Mouse (Mus musculus): ENCODE measurements around the gene Chrna10.
A peak's percentile ranks its signal among the peaks of the same experiment; 100 is the strongest.

Gene Chrna10

GRCm38 (mm10) chr7:102116579-102117331 is at the start of gene Chrna10:
TSS of gene Chrna10 (minus strand) at chr7:102116828.
- DNase-seq (ENCODE audit: low spot score): no peak

DNA sequence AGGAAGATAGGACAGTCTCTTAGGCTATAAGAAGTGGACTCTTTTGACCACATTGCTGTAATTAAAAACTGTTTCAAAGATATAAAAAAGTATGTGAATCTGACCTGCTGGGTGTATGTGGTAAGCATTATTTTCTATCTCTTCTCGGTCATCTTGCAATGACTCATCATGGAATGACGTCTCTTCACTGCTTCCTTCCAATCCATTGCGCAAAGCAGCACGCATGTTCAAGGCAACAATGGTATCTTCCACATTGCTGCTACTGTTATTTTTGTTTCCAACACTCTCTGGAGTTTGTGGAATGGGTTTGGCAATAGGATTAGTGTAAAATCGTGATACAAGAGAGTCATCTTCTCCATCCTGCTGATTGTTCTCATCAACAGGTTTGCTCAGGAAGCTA is 37.1 kb upstream of the Chrna10 start:
- no peak for DNase-seq (ENCODE audit: low spot score)

DNA sequence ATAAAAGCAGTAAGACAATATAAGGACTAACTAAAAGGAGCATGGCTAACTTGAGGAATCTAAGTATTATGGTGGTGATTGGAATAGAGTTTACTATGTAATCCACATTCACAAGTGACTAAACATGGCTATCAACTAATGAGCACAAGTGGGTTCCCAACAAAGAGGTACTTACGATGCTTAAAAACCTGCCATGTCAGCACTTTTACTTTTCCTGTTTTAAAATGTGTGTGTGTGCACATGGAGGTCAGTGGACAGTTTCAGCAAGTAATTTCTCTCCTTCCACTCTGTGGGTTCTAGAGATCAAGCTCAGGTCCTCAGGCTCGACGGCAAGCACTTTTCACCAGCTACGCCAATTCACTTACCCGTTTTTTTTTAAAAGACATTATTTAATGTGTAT is 21.3 kb upstream of the Chrna10 start:
- DNase-seq (ENCODE audit: low spot score): no peak

GRCm38 (mm10) chr7:102137464-102137863 is 20.8 kb upstream of the Chrna10 start:
- DNase-seq (ENCODE audit: low spot score): peak; percentile 7

GRCm38 (mm10) chr7:102132395-102132794 is 15.8 kb upstream of the Chrna10 start:
- no peak for DNase-seq (ENCODE audit: low spot score)

DNA sequence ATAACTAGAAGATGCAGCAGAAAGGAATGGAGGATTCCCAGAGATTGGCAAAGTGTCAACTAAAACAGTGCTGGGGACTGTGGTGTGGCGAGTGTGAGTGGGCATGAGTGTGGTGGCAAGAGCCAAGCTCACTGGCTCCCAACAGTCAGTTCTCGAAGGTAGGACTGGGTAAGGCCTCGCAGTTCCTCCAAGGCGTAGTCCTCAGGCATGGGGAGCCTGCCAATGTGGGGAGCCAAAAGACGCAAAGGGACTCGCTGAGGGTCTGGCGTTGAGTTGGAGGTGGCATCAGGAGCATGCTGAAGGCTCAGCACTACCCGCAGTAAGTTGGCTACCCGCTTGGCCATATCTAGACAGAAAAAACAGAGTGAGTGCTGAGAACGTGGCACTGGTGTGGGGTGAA is 3.7 kb upstream of the Chrna10 start:
- DNase-seq (ENCODE audit: low spot score): no peak

DNA sequence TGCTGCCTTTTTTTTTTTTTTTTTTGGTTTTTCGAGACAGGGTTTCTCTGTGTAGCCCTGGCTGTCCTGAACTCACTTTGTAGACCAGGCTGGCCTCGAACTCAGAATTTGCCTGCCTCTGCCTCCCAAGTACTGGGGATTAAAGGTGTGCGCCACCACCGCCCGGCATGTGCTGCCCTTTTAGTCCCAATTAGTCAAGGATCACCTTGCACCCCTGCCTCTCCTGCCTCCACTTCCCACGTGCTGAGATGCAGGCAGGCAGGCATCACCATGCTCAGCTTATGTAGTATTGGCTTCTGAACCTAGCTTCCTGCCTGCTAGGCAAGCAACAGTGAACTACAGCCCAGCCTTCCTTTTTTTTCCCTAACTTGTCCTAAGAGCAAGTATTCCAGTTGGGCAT is 754 bp upstream of the Chrna10 start:
- DNase-seq (ENCODE audit: low spot score): no peak

DNA sequence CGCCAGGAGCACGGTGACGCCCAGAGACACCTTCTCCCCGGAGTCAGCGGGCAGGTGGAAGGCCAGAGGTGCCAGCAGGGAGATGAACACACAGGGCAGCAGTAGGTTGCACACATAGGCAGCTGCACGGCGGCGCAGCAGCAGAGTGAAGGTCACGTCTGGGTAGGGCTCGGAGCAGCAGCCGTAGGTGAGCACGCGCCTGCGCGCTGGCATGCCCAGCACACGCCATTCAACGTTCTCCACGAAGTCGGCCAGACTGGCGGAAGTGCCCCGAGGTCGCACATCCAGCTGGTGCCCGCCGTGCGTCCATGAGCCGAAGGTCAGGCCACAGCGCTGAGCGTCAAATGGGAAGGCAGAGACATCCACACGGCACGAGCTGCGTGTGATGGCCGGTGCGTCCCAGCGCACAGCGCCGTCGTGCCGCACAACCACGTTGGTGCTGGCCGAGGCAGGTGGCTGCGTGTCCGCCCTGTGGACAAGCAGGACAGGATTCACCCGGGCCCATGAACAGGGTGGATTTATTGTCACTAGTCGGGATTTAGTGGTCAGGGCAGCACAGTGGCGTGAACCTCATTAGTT is 3.4 kb downstream of the Chrna10 start:
- no peak for DNase-seq (ENCODE audit: low spot score)

DNA sequence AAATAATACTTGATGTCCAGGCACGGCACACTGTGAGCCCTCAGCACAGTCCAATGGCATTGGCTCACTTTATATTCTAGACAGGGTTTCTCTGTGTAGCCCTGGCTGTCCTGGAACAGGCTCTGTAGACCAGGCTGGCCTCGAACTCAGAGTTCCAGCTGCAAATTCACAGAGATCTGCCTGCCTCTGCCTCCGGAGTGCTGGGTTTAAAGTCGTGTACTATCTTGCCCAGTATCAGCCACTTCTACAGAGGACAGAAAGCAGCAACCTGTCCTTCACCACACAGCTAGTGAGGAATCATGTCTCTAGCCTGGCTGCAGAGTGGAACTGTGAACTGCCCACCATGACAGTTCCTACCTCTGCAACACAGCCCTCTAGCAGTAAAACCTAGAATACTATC is 6.9 kb downstream of the Chrna10 start:
- DNase-seq (ENCODE audit: low spot score): no peak

GRCm38 (mm10) chr7:102109171-102109570 is 7.5 kb downstream of the Chrna10 start, which contains the start of gene Art5:
TSS of gene Art5 (minus strand) at chr7:102109489.
- no peak for DNase-seq (ENCODE audit: low spot score)

DNA sequence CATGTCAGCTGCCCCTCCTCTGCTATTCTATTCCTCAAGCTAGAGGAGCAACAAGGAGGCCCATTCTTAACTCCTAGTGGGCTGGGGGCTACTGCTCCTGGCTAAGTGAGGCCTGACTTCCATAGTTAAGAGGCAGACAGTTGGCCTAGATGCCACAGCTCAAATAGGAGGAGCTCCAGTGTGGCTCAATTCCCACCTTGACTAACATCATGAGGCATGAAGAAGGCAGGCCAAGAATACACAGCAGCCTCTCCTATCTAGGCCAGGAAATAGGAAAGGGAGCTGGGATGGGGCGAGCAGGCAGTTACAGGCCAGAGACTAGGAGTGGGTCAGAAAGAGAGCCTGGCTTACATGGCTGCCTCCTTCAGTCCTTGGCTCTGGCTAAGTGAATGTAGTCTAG is 8.4 kb downstream of the Chrna10 start:
- DNase-seq (ENCODE audit: low spot score): no peak

- no peak for DNase-seq (ENCODE audit: low spot score)
These were observed 9.9 kb downstream of the Chrna10 start for GRCm38 (mm10) chr7:102106700-102107141.

DNA sequence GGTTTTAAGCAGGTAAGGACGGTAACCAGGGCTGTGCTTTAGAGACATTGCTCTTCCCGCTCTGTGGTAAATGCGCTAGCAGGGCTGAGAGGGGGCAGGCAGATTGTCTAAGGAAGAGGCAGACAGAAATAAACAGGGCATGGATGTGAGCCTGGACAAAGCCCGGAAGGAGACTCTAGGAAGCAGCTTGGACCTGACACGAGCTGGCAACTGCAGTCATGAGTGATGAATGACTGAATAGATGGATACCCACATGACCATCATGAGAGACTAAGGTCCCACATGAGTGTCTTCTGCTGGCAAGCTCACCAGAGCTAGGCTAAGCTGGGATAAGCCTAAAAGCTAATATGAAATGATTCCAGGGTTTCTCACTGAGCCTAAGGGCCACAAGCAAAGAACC is 12.5 kb downstream of the Chrna10 start:
- DNase-seq (ENCODE audit: low spot score): no peak

- no peak for DNase-seq (ENCODE audit: low spot score)
These were observed 13.1 kb downstream of the Chrna10 start for GRCm38 (mm10) chr7:102103555-102103954.

- no peak for DNase-seq (ENCODE audit: low spot score)
These were observed 13.9 kb downstream of the Chrna10 start for GRCm38 (mm10) chr7:102102696-102103095.

GRCm38 (mm10) chr7:102102241-102102640 is 14.4 kb downstream of the Chrna10 start:
- DNase-seq (ENCODE audit: low spot score): no peak

- no peak for DNase-seq (ENCODE audit: low spot score)
These were observed 15.1 kb downstream of the Chrna10 start, which contains the start of gene Art1 for GRCm38 (mm10) chr7:102101487-102101886. TSS of gene Art1 (plus strand) at chr7:102101743.

GRCm38 (mm10) chr7:102100868-102101267 is 15.8 kb downstream of the Chrna10 start:
- no peak for DNase-seq (ENCODE audit: low spot score)

GRCm38 (mm10) chr7:102099760-102100661 is 16.6 kb downstream of the Chrna10 start:
- no peak for DNase-seq (ENCODE audit: low spot score)

DNA sequence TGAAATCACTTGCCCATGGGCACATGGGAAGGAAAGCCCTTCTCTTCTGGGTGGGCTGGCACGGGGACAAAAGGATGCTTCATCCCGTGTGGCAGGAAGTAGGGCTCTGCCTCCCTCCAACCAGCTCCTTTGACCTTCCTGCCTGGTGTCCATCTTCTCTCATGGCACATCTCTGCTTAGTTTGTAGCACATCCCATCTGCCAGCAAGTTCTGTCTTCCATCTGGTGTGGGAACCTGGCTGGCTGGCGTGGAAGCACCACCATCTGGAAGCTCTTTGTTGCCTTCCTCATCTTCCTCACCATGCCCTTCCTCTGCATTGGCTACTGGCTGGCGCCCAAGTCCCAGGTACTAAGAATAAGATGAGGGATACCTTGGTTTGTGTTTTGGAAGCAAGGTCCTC is 29.3 kb downstream of the Chrna10 start:
- no peak for DNase-seq (ENCODE audit: low spot score)

GRCm38 (mm10) chr7:102084041-102084696 is 32.5 kb downstream of the Chrna10 start:
- no peak for DNase-seq (ENCODE audit: low spot score)

GRCm38 (mm10) chr7:102082816-102083215 is 33.8 kb downstream of the Chrna10 start, which contains the start of gene Trpc2:
TSS of gene Trpc2 (plus strand) at chr7:102083116.
- DNase-seq (ENCODE audit: low spot score): no peak
